Mouse (Mus musculus): Measurements from ENCODE around the gene Med20.

DNA sequence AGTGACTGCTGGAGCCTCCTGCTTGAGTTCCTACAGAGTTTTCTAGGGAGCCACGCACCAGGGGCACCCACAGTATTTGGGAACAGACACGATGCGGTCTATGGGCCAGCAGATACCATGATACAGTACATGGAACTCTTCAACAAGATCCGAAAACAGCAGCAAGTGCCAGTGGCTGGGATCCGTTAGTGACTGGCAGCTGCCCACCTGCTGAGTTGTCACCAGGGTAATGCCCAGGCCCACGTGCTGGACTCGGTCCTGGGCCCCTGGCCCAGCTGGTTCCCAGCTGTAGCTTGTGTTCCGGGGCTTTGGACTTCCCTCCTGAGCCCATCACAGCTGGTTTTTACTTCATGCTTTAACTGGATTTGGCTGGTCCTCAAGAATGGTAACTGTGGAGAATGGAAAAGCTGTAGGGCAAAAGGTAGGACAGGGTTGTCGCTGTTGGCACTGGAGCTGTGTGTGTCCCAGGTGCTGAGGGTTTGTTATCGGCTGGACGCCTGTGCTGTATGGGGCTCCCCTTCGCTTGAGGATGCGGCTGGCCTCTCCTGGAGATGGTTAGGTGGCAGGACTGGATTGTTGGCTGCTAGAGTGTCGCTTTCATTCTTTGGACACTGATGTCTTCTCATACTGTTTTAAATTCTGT is 11.7 kb downstream of the Med20 start:
- TF ChIP-seq CTCF (conservative IDR thresholded peaks at IDR 0.05; ENCODE audit: insufficient read depth, insufficient read length, low read depth, low read length) = no peak
- TF ChIP-seq POLR2A (IDR thresholded peaks at IDR 0.05; ENCODE audit: low read depth, low read length) = no peak
